Mouse (Mus musculus) retina, postnatal 1 day (tissue): ENCODE measurements at regions not wholly inside any gene's neighbourhood (a gene's known extent, or its start where the extent isn't known, plus 50 kb on each side); places are given as distances from the start of the nearest gene placed in this dataset.
A peak's percentile ranks its signal among the peaks of the same experiment; 100 is the strongest.

Source experiments
- DNase-seq: peaks from one replicate; pipeline ENCODE4 v3.0.0-alpha.2; 2012

DNA sequence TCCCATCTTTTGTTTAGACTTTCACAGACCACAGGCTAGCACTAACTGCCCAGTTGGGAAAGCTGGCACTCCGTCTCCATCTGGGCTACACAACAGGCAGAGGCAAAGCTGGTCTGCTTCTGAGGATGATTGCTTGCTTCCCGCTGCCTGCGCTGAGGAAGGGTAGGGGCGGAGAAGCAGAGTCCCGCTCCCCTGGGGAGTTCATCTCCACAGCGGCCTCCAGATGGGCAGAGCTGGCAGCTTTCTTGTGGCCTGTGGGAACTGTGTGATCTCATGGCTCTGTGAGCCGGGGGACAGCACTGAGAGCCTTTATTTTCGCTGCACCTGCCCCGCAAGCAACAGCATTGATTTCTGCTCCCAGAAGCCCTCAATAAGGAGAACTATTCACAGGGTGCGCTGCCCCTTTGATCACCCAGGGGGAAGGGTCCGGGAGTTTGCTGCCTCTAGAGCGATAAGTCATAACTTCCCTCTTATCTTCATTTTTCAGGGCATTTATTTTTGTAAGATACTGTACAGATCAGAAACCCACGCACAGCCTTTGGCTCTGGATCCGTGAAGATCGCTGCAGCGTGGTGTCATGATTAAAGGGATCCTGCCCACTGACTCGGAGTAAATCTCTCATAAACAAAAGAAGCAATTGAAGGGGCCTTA lies 155.7 kb downstream of the Gm9376 start:
- DNase-seq: peak; percentile 81

DNA sequence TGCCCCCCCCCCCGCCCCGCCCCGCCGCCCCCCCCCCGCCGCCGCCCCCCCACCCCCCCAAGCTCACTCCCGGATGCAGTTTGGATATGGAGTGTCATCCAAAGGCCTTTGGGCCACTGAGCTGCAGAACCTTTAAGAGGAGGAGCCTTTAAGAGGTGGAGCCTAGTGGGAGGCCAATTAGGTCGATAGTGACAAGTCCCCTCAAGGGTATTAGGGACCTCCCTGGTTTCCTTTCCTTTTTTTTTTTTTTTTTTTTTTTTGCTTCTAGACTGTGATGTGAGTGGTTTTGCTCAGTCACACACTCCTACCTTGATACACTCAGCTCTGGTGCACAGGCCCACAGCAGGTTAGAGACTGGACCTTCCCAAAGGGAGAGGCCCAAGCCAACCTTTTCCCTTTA lies 156.5 kb downstream of the Gm9376 start:
- DNase-seq: peak; percentile 66

GRCm38 (mm10) chr14:118426562-118426961 lies 159.8 kb downstream of the Gm9376 start:
- DNase-seq: no peak

DNA sequence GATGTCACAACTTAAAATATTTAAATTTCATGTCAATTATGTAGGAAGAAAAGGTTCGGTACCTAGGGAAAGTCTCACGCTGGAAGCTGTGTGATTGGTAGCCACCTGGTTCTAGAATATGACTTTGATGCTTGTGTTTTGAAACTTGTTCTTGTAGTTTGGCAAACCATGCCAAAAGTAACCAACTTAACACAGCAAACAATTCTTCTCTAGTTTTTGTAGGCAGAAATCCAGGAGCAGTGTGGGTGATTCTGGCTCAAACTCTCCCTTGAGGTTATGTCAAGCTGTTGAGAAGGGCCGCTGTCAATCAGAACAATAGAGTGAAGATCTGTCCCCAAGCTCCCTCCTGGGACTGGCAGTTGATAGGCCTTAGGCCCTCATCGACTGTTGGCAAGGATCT lies 163.5 kb downstream of the Gm9376 start:
- no peak for DNase-seq

DNA sequence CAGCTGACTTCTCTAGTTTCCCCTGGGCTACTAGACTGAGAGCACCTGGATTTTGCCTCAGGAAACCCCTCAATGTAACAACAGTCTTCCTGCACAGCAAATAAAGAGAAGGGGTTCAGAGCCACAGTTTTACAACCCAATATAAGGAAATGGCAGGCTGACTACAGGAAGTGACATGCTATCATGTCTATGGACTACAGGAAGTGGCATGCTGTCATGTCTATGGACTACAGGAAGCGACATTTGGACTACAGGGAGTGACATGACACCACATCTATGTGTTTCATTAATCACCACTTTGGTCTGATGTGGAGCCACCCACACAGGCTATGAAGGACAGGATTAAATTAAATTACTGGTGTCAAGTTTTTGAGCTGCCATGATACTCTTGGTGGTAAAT lies 164.0 kb downstream of the Gm9376 start:
- DNase-seq: no peak

GRCm38 (mm10) chr14:118431241-118431882 lies 164.6 kb downstream of the Gm9376 start:
- no peak for DNase-seq
